Mouse (Mus musculus): ENCODE measurements around the gene Gmds. TPM values are rescaled to one million over a fixed set of nuclear protein-coding genes. Genes with fewer than 3 reads are reported as not detected.

Gene Gmds
- polyA plus RNA-seq, 1 experiment from 2014 or later: 35.6 TPM

- H3K4me2 ChIP-seq (ENCODE audit: low read depth, low read length): no peak overlapping the region
- no peaks in the 10 kb centered on the region for H3K4me1 ChIP-seq (ENCODE audit: control insufficient read depth, insufficient read depth, low read length)
- H3K27ac ChIP-seq (replicated peaks; ENCODE audit: low read depth, low read length): no peak overlapping the region
- H3K9ac ChIP-seq (replicated peaks; ENCODE audit: low read length): no peak overlapping the region
- no peaks in the 10 kb centered on the region for H3K9me3 ChIP-seq (replicated peaks; ENCODE audit: control insufficient read depth, low read length)
- no peaks in the 10 kb centered on the region for H3K27me3 ChIP-seq (ENCODE audit: control insufficient read depth, insufficient read depth, low read length)
- H3K36me3 ChIP-seq (replicated peaks; ENCODE audit: control insufficient read depth, insufficient read depth, low read depth, low read length): no peaks in the 10 kb centered on the region
- ATAC-seq (replicated peaks; ENCODE audit: insufficient number of reproducible peaks, low FRiP score, low TSS enrichment, low read depth) (no peak), DNase-seq (ENCODE audit: low spot score) (no peak)
- no peak overlapping the region for H3K4me3 ChIP-seq (ENCODE audit: low read depth, low read length)
- 32% methylated on average over 4 of the region's 4 CpGs for WGBS
Observed at GRCm38 (mm10) chr13:32252276-32252675, 86.3 kb downstream of the Gmds start.

DNA sequence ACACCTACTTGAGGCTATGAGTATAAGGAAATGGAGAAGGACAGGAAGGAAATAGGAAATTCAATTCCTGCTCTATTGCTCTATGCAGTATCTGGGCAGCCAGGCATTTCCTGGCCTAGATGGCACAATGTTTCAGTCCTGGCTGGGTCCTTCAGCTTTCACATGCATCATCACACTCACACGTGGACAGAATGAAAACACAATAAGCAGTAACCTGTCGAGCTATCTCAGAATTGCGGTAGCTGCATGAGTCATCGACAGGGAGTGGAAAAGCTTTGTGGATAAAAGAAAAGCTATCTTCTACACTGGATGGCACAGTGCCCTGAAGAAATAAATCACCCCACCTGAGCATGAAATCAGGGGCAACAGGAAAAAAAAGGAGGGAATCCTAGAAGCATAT is 96.3 kb downstream of the Gmds start:
- Histone ChIP-seq H3K4me3 (ENCODE audit: low read depth, low read length) (no peak overlapping the region), H3K27ac (replicated peaks; ENCODE audit: low read depth, low read length) (no peak overlapping the region), H3K4me1 (ENCODE audit: control insufficient read depth, insufficient read depth, low read length) (no peaks in the 10 kb centered on the region), H3K9me3 (replicated peaks; ENCODE audit: control insufficient read depth, low read length) (no peaks in the 10 kb centered on the region), H3K9ac (replicated peaks; ENCODE audit: low read length) (no peak overlapping the region), H3K36me3 (replicated peaks; ENCODE audit: control insufficient read depth, insufficient read depth, low read depth, low read length) (no peaks in the 10 kb centered on the region), H3K27me3 (ENCODE audit: control insufficient read depth, insufficient read depth, low read length) (no peaks in the 10 kb centered on the region), H3K4me2 (ENCODE audit: low read depth, low read length) (no peak overlapping the region)
- ATAC-seq (replicated peaks; ENCODE audit: insufficient number of reproducible peaks, low FRiP score, low TSS enrichment, low read depth): no peak
- 90% methylated on average over 4 of the region's 4 CpGs for WGBS
- DNase-seq (ENCODE audit: low spot score): no peak

DNA sequence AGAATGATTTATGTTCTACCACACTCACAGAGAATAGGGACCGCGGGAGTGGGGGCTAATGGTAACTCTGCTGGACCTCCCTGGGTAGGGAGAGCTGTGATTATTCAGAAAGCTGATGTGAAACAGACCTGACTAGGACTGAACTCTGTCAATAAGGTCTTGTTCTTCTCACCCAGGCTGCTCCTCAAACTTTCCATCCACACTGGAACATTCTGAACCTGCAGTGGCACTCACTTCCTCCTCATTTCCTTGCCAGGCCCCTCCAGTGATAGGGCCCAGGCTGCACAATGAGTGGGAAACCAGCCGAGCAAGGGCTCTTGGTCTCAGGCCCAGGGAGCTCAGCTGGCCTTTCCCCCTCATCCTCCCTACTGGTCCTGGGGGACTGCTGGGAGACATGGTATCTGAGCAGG is 102.3 kb downstream of the Gmds start:
- ATAC-seq (replicated peaks; ENCODE audit: insufficient number of reproducible peaks, low FRiP score, low TSS enrichment, low read depth) (no peak), DNase-seq (ENCODE audit: low spot score) (no peak)
- no peaks in the 10 kb centered on the region for H3K9me3 ChIP-seq (replicated peaks; ENCODE audit: control insufficient read depth, low read length)
- no peak overlapping the region for H3K9ac ChIP-seq (replicated peaks; ENCODE audit: low read length)
- no peak overlapping the region for H3K27ac ChIP-seq (replicated peaks; ENCODE audit: low read depth, low read length)
- no peak overlapping the region for H3K4me2 ChIP-seq (ENCODE audit: low read depth, low read length)
- no peaks in the 10 kb centered on the region for H3K4me1 ChIP-seq (ENCODE audit: control insufficient read depth, insufficient read depth, low read length)
- no peaks in the 10 kb centered on the region for H3K36me3 ChIP-seq (replicated peaks; ENCODE audit: control insufficient read depth, insufficient read depth, low read depth, low read length)
- WGBS: 67% methylated on average over 3 of the region's 3 CpGs
- no peak overlapping the region for H3K4me3 ChIP-seq (ENCODE audit: low read depth, low read length)
- H3K27me3 ChIP-seq (ENCODE audit: control insufficient read depth, insufficient read depth, low read length): no peaks in the 10 kb centered on the region

- DNase-seq (ENCODE audit: low spot score) (no peak), ATAC-seq (replicated peaks; ENCODE audit: insufficient number of reproducible peaks, low FRiP score, low TSS enrichment, low read depth) (no peak)
- Histone ChIP-seq H3K4me3 (ENCODE audit: low read depth, low read length) (no peak overlapping the region), H3K27me3 (ENCODE audit: control insufficient read depth, insufficient read depth, low read length) (no peaks in the 10 kb centered on the region), H3K9me3 (replicated peaks; ENCODE audit: control insufficient read depth, low read length) (no peaks in the 10 kb centered on the region), H3K36me3 (replicated peaks; ENCODE audit: control insufficient read depth, insufficient read depth, low read depth, low read length) (no peaks in the 10 kb centered on the region), H3K9ac (replicated peaks; ENCODE audit: low read length) (no peak overlapping the region), H3K4me2 (ENCODE audit: low read depth, low read length) (no peak overlapping the region), H3K4me1 (ENCODE audit: control insufficient read depth, insufficient read depth, low read length) (no peaks in the 10 kb centered on the region), H3K27ac (replicated peaks; ENCODE audit: low read depth, low read length) (no peak overlapping the region)
- WGBS: 88% methylated on average over 4 of the region's 4 CpGs
Observed at GRCm38 (mm10) chr13:32235046-32235445, 103.5 kb downstream of the Gmds start.

GRCm38 (mm10) chr13:32234019-32234418 is 104.5 kb downstream of the Gmds start:
- no peaks in the 10 kb centered on the region for H3K36me3 ChIP-seq (replicated peaks; ENCODE audit: control insufficient read depth, insufficient read depth, low read depth, low read length)
- H3K27ac ChIP-seq (replicated peaks; ENCODE audit: low read depth, low read length): no peak overlapping the region
- DNase-seq (ENCODE audit: low spot score) (no peak), ATAC-seq (replicated peaks; ENCODE audit: insufficient number of reproducible peaks, low FRiP score, low TSS enrichment, low read depth) (no peak)
- no peaks in the 10 kb centered on the region for H3K27me3 ChIP-seq (ENCODE audit: control insufficient read depth, insufficient read depth, low read length)
- H3K4me3 ChIP-seq (ENCODE audit: low read depth, low read length): no peak overlapping the region
- 84% methylated on average over 9 of the region's 9 CpGs for WGBS
- H3K9me3 ChIP-seq (replicated peaks; ENCODE audit: control insufficient read depth, low read length): no peaks in the 10 kb centered on the region
- no peak overlapping the region for H3K4me2 ChIP-seq (ENCODE audit: low read depth, low read length)
- H3K4me1 ChIP-seq (ENCODE audit: control insufficient read depth, insufficient read depth, low read length): no peaks in the 10 kb centered on the region
- H3K9ac ChIP-seq (replicated peaks; ENCODE audit: low read length): no peak overlapping the region

GRCm38 (mm10) chr13:32232391-32232790 is 106.1 kb downstream of the Gmds start:
- ATAC-seq (replicated peaks; ENCODE audit: insufficient number of reproducible peaks, low FRiP score, low TSS enrichment, low read depth): no peak
- no peak overlapping the region for H3K4me3 ChIP-seq (ENCODE audit: low read depth, low read length)
- H3K27ac ChIP-seq (replicated peaks; ENCODE audit: low read depth, low read length): no peak overlapping the region

DNA sequence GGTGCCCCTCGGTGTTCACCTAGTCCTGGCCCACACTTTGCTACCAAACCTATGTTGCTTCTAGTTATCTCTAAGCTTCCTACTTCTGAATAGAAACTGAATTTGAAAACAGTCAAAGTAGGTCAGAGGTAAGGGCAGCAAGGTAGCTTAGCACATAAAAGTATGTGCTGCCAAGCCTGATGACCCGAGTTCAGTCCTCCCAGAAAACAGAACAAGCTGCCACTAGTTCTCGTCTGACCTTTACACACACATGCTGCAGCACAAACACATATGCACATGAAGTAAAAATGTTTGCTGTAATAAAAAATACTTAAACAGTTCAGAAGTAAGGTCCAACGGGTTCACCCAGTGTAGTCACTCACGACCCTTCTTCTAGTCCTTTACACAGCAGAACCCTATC is 106.6 kb downstream of the Gmds start:
- Histone ChIP-seq H3K36me3 (replicated peaks; ENCODE audit: control insufficient read depth, insufficient read depth, low read depth, low read length) (no peaks in the 10 kb centered on the region), H3K4me3 (ENCODE audit: low read depth, low read length) (no peak overlapping the region), H3K27me3 (ENCODE audit: control insufficient read depth, insufficient read depth, low read length) (no peaks in the 10 kb centered on the region), H3K9me3 (replicated peaks; ENCODE audit: control insufficient read depth, low read length) (no peaks in the 10 kb centered on the region), H3K27ac (replicated peaks; ENCODE audit: low read depth, low read length) (no peak overlapping the region), H3K4me2 (ENCODE audit: low read depth, low read length) (no peak overlapping the region), H3K9ac (replicated peaks; ENCODE audit: low read length) (no peak overlapping the region), H3K4me1 (ENCODE audit: control insufficient read depth, insufficient read depth, low read length) (no peaks in the 10 kb centered on the region)
- ATAC-seq (replicated peaks; ENCODE audit: insufficient number of reproducible peaks, low FRiP score, low TSS enrichment, low read depth) (no peak), DNase-seq (ENCODE audit: low spot score) (no peak)
- 91% methylated on average over 5 of the region's 5 CpGs for WGBS

More at GRCm38 (mm10) chr13:32232391-32232790, 106.1 kb downstream of the Gmds start:
- H3K27me3 ChIP-seq (ENCODE audit: control insufficient read depth, insufficient read depth, low read length): no peaks in the 10 kb centered on the region
- H3K4me2 ChIP-seq (ENCODE audit: low read depth, low read length): no peak overlapping the region
- no peak for DNase-seq (ENCODE audit: low spot score)
- H3K36me3 ChIP-seq (replicated peaks; ENCODE audit: control insufficient read depth, insufficient read depth, low read depth, low read length): no peaks in the 10 kb centered on the region
- no peaks in the 10 kb centered on the region for H3K9me3 ChIP-seq (replicated peaks; ENCODE audit: control insufficient read depth, low read length)
- H3K9ac ChIP-seq (replicated peaks; ENCODE audit: low read length): no peak overlapping the region
- 89% methylated on average over 5 of the region's 5 CpGs for WGBS
- H3K4me1 ChIP-seq (ENCODE audit: control insufficient read depth, insufficient read depth, low read length): no peaks in the 10 kb centered on the region

DNA sequence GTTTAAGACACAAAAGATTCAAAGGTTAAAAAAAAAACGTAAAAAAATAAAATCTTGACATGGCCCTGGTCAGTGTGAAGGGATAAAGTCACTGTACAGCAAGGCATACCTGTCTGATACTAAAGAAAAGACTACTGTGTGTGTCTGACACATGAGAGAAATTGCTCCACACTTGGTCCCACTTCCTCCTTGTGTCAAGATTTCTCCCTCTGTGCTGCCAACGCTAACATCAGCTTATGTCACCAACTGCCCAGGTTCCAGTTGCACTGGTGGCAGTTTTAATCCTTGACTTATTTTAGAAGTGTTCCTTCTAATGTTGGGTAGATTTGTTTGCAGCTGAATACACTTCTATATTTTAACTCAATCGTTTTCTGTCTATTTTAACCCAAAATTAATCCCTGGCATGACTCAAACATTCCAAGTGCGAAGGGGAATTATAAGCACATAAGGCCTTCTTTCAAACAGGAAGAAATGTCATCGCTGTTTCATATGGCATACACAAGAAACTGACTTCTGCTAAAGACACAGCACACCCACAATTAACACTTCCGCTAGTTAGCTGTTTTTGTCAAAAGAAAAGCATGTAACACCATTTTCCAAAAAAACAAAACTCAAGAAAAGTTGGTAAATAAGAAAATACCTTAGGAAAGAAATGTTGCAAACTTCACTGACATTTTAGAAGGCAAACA is 110.5 kb downstream of the Gmds start:
- Histone ChIP-seq H3K4me2 (ENCODE audit: low read depth, low read length) (no peak overlapping the region), H3K27ac (replicated peaks; ENCODE audit: low read depth, low read length) (no peak overlapping the region), H3K36me3 (replicated peaks; ENCODE audit: control insufficient read depth, insufficient read depth, low read depth, low read length) (no peaks in the 10 kb centered on the region), H3K4me3 (ENCODE audit: low read depth, low read length) (no peak overlapping the region), H3K9ac (replicated peaks; ENCODE audit: low read length) (no peak overlapping the region), H3K27me3 (ENCODE audit: control insufficient read depth, insufficient read depth, low read length) (no peaks in the 10 kb centered on the region), H3K4me1 (ENCODE audit: control insufficient read depth, insufficient read depth, low read length) (no peaks in the 10 kb centered on the region), H3K9me3 (replicated peaks; ENCODE audit: control insufficient read depth, low read length) (no peaks in the 10 kb centered on the region)
- no peak for DNase-seq (ENCODE audit: low spot score)
- WGBS: 81% methylated on average over 6 of the region's 6 CpGs
- ATAC-seq (replicated peaks; ENCODE audit: insufficient number of reproducible peaks, low FRiP score, low TSS enrichment, low read depth): no peak

Data from embryonic facial prominence, embryonic 11.5 days (tissue).